Mouse (Mus musculus): ENCODE measurements at regions not wholly inside any gene's neighbourhood (a gene's known extent, or its start where the extent isn't known, plus 50 kb on each side); places are given as distances from the start of the nearest gene placed in this dataset.

DNA sequence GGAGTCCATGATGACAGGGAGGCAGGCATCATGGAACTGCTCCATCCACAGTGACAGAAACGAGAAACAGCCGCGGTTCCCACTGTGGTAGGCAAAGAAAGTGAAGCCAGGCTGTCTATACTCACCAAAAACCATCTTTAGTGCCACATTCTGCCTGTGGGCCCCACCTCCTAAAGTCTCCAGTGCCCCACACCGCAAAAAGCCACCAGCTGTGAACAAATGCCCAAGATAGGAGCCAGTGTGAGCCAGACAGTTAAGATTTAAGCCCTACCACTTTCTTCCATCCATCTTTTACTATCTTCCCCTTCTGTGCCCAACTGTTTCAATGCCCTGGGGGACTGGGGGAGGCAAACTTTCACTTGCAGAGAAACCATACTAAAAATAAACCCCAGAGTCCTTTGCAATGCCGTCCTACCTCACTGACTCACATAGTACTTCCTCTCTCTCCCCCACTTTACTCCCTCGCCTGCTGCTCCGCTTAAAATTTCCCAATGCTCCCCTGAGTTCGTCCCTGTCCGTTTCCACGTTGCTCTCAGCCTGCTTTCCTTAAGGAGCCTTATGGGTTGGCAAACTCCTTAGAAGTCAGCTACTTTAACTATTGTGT is 85.7 kb upstream of the Xcl1 start:
- TF ChIP-seq POLR2A (IDR thresholded peaks at IDR 0.05; ENCODE audit: borderline replicate concordance, low read depth, low read length) (no peak), CTCF (IDR thresholded peaks at IDR 0.05; ENCODE audit: low read depth, low read length) (no peak)
- peak overlapping the region; percentile 21; the same call in 1 of the 2 replicates for H3K4me3 ChIP-seq (ENCODE audit: insufficient read depth, low read length)
- H3K4me1 ChIP-seq (ENCODE audit: control insufficient read depth, insufficient read depth, low read length) = peaks cover 5% of the 10 kb centered on the region
- no peak overlapping the region for H3K27ac ChIP-seq (ENCODE audit: insufficient read depth, low read depth, low read length)

GRCm38 (mm10) chr1:165018692-165019309 is 83.5 kb upstream of the Xcl1 start:
- TF ChIP-seq CTCF (IDR thresholded peaks at IDR 0.05; ENCODE audit: low read depth, low read length) = no peak
- no peak for TF ChIP-seq POLR2A (IDR thresholded peaks at IDR 0.05; ENCODE audit: borderline replicate concordance, low read depth, low read length)
- H3K4me3 ChIP-seq (ENCODE audit: insufficient read depth, low read length) = no peak overlapping the region
- no peak overlapping the region for H3K27ac ChIP-seq (ENCODE audit: insufficient read depth, low read depth, low read length)
- H3K4me1 ChIP-seq (ENCODE audit: control insufficient read depth, insufficient read depth, low read length) = peaks cover 5% of the 10 kb centered on the region

GRCm38 (mm10) chr1:165018236-165018635 is 82.9 kb upstream of the Xcl1 start:
- H3K4me1 ChIP-seq (ENCODE audit: control insufficient read depth, insufficient read depth, low read length) = peaks cover 5% of the 10 kb centered on the region
- no peak overlapping the region for H3K4me3 ChIP-seq (ENCODE audit: insufficient read depth, low read length)
- TF ChIP-seq CTCF (IDR thresholded peaks at IDR 0.05; ENCODE audit: low read depth, low read length) (no peak), POLR2A (IDR thresholded peaks at IDR 0.05; ENCODE audit: borderline replicate concordance, low read depth, low read length) (no peak)
- no peak overlapping the region for H3K27ac ChIP-seq (ENCODE audit: insufficient read depth, low read depth, low read length)

GRCm38 (mm10) chr1:165017793-165018192 is 82.5 kb upstream of the Xcl1 start:
- H3K4me1 ChIP-seq (ENCODE audit: control insufficient read depth, insufficient read depth, low read length) = peaks cover 5% of the 10 kb centered on the region
- H3K4me3 ChIP-seq (ENCODE audit: insufficient read depth, low read length) = no peak overlapping the region
- H3K27ac ChIP-seq (ENCODE audit: insufficient read depth, low read depth, low read length) = no peak overlapping the region
- TF ChIP-seq POLR2A (IDR thresholded peaks at IDR 0.05; ENCODE audit: borderline replicate concordance, low read depth, low read length) = no peak
- TF ChIP-seq CTCF (IDR thresholded peaks at IDR 0.05; ENCODE audit: low read depth, low read length) = no peak

- no peak overlapping the region for H3K27ac ChIP-seq (ENCODE audit: insufficient read depth, low read depth, low read length)
- no peaks in the 10 kb centered on the region for H3K4me1 ChIP-seq (ENCODE audit: control insufficient read depth, insufficient read depth, low read length)
- no peak for TF ChIP-seq CTCF (IDR thresholded peaks at IDR 0.05; ENCODE audit: low read depth, low read length)
- TF ChIP-seq POLR2A (IDR thresholded peaks at IDR 0.05; ENCODE audit: borderline replicate concordance, low read depth, low read length) = no peak
- H3K4me3 ChIP-seq (ENCODE audit: insufficient read depth, low read length) = no peak overlapping the region
Observed at GRCm38 (mm10) chr1:165014328-165014727, 79.0 kb upstream of the Xcl1 start.

GRCm38 (mm10) chr1:165013428-165013827 is 78.1 kb upstream of the Xcl1 start:
- no peak overlapping the region for H3K4me3 ChIP-seq (ENCODE audit: insufficient read depth, low read length)
- H3K27ac ChIP-seq (ENCODE audit: insufficient read depth, low read depth, low read length) = no peak overlapping the region
- no peaks in the 10 kb centered on the region for H3K4me1 ChIP-seq (ENCODE audit: control insufficient read depth, insufficient read depth, low read length)
- no peak for TF ChIP-seq POLR2A (IDR thresholded peaks at IDR 0.05; ENCODE audit: borderline replicate concordance, low read depth, low read length)
- no peak for TF ChIP-seq CTCF (IDR thresholded peaks at IDR 0.05; ENCODE audit: low read depth, low read length)

DNA sequence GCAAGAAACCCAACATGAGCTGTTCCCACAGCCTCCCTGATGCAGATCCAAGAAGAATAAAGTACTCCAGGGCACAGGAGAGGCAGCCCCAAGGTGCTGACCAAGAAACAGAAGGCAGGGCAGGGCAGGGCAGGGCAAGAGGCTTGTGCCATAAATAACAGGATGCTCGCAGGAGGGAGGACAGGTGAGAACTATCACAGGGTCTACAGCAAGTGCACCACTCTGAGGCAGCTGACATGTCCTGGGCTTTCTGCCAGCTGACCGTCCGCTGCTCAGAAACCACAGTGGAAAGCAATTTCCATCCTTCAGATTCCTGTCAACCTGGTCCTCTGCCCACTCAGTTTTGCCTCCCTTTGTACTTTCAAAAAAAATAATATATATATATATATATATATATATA is 77.0 kb upstream of the Xcl1 start:
- H3K4me3 ChIP-seq (ENCODE audit: insufficient read depth, low read length) = no peak overlapping the region
- no peak overlapping the region for H3K27ac ChIP-seq (ENCODE audit: insufficient read depth, low read depth, low read length)

GRCm38 (mm10) chr1:164999515-164999914 is 64.2 kb upstream of the Xcl1 start:
- Histone ChIP-seq H3K27ac (ENCODE audit: insufficient read depth, low read depth, low read length) (no peak overlapping the region), H3K4me3 (ENCODE audit: insufficient read depth, low read length) (no peak overlapping the region), H3K4me1 (ENCODE audit: control insufficient read depth, insufficient read depth, low read length) (no peaks in the 10 kb centered on the region)
- TF ChIP-seq POLR2A (IDR thresholded peaks at IDR 0.05; ENCODE audit: borderline replicate concordance, low read depth, low read length) (no peak), CTCF (IDR thresholded peaks at IDR 0.05; ENCODE audit: low read depth, low read length) (no peak)

More for the DNA sequence above, 77.0 kb upstream of the Xcl1 start:
- TF ChIP-seq POLR2A (IDR thresholded peaks at IDR 0.05; ENCODE audit: borderline replicate concordance, low read depth, low read length) (no peak), CTCF (IDR thresholded peaks at IDR 0.05; ENCODE audit: low read depth, low read length) (no peak)
- H3K4me1 ChIP-seq (ENCODE audit: control insufficient read depth, insufficient read depth, low read length) = no peaks in the 10 kb centered on the region

DNA sequence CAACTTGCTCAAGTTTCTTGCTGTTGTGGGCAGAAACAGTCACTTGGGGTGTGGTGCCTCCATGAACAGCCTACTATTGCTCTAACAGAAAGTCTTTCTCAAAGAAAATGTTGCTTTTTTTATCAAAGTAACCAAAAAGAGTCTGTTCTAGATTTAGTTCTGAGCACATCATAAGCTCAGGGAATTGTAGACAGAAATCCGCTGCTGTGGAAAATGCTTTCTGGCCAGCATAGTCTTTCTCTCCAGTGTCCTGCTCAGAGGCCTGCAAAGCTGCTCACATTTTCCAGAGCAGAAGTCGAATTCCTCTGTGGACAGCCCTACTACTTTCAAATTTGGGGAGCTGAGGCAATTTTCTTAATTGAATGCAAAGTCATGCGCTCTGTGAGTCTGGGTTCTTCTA is 63.3 kb upstream of the Xcl1 start:
- Histone ChIP-seq H3K4me1 (ENCODE audit: control insufficient read depth, insufficient read depth, low read length) (no peaks in the 10 kb centered on the region), H3K4me3 (ENCODE audit: insufficient read depth, low read length) (no peak overlapping the region), H3K27ac (ENCODE audit: insufficient read depth, low read depth, low read length) (no peak overlapping the region)
- TF ChIP-seq POLR2A (IDR thresholded peaks at IDR 0.05; ENCODE audit: borderline replicate concordance, low read depth, low read length) (no peak), CTCF (IDR thresholded peaks at IDR 0.05; ENCODE audit: low read depth, low read length) (no peak)

- no peak overlapping the region for H3K27ac ChIP-seq (ENCODE audit: insufficient read depth, low read depth, low read length)
- no peak for TF ChIP-seq POLR2A (IDR thresholded peaks at IDR 0.05; ENCODE audit: borderline replicate concordance, low read depth, low read length)
- TF ChIP-seq CTCF (IDR thresholded peaks at IDR 0.05; ENCODE audit: low read depth, low read length) = no peak
- H3K4me1 ChIP-seq (ENCODE audit: control insufficient read depth, insufficient read depth, low read length) = no peaks in the 10 kb centered on the region
- H3K4me3 ChIP-seq (ENCODE audit: insufficient read depth, low read length) = no peak overlapping the region
Observed at GRCm38 (mm10) chr1:164997660-164998059, 62.3 kb upstream of the Xcl1 start.

Data from bone marrow macrophage, adult 2 months (primary cell).